Mouse (Mus musculus) CH12.LX (cell line): ENCODE data around the gene Sgf29. TPM values are rescaled to one million over a fixed set of nuclear protein-coding genes. Genes with fewer than 3 reads are reported as not detected.

ENCODE experiments used
- DNase-seq: peaks from one replicate; pipeline ENCODE4 v3.0.0-alpha.2; 2013; ENCODE audit errors: extremely low read depth
- H3K27ac ChIP-seq: 2 replicates; pipeline ENCODE4 v1.5.1; 2012; ENCODE audit warnings: low read depth, mild to moderate bottlenecking, control low read depth, moderate library complexity; ENCODE audit not compliant: insufficient read depth
- H3K27me3 ChIP-seq: replicated peaks from 2 replicates; pipeline ENCODE3; 2012; ENCODE audit warnings: inconsistent platforms
- H3K36me3 ChIP-seq, 2 experiments: replicated peaks in 1 of 2; 2 replicates each; pipeline versions ENCODE3 to v1.6.1; 2012; ENCODE audit warnings: inconsistent platforms in 1 of 2, low read length in 1 of 2, mild to moderate bottlenecking in 1 of 2, mixed read lengths in 1 of 2, moderate library complexity in 1 of 2; ENCODE audit not compliant: control insufficient read depth in 1 of 2, insufficient read depth in 1 of 2
- H3K4me1 ChIP-seq, 2 experiments: 2 replicates each; pipeline ENCODE4 v1.6.1; 2012; ENCODE audit warnings: inconsistent platforms in 1 of 2, moderate library complexity in 1 of 2; ENCODE audit not compliant: insufficient read depth in 2 of 2, control insufficient read depth in 1 of 2
- H3K4me2 ChIP-seq: 2 replicates; pipeline ENCODE4 v1.6.1; 2012; ENCODE audit warnings: low read depth, mild to moderate bottlenecking, control low read depth; ENCODE audit not compliant: poor library complexity, insufficient read depth, severe bottlenecking
- H3K4me3 ChIP-seq, 3 experiments: fragments of 150-350 bp in 1 of 3; sonication (generic) in 1 of 3; replicated peaks in 1 of 3; 2 replicates each; pipeline versions ENCODE3 to v1.5.1; 2011 to 2012; ENCODE audit warnings: low read depth in 2 of 3, low read length in 2 of 3, mild to moderate bottlenecking in 2 of 3, moderate library complexity in 2 of 3, control low read depth in 1 of 3, improper control_type of control experiment in 1 of 3, inconsistent platforms in 1 of 3, mixed read lengths in 1 of 3; ENCODE audit not compliant: poor library complexity in 1 of 3
- H3K79me2 ChIP-seq: replicated peaks from 2 replicates; pipeline ENCODE4 v1.6.1; 2012; ENCODE audit warnings: mild to moderate bottlenecking, moderate library complexity; ENCODE audit not compliant: control insufficient read depth, poor library complexity, insufficient read depth, severe bottlenecking; ENCODE audit errors: extremely low read depth
- H3K9ac ChIP-seq: 2 replicates; pipeline ENCODE4 v1.6.1; 2012; ENCODE audit warnings: low read depth, mild to moderate bottlenecking, control low read depth, moderate library complexity; ENCODE audit not compliant: insufficient read depth
- H3K9me3 ChIP-seq: replicated peaks from 2 replicates; pipeline ENCODE3; 2012; ENCODE audit warnings: low read length, inconsistent platforms, mixed read lengths
- BHLHE40 ChIP-seq: IDR thresholded peaks from 2 replicates; pipeline ENCODE4 v1.6.1; 2011; ENCODE audit warnings: mild to moderate bottlenecking, low read depth, low read length, improper control_type of control experiment
- CHD1 ChIP-seq: IDR thresholded peaks from 2 replicates; pipeline ENCODE4 v1.6.1; 2012; ENCODE audit warnings: low read depth, low read length, improper control_type of control experiment, inconsistent platforms
- CHD2 ChIP-seq: IDR thresholded peaks from 2 replicates; pipeline ENCODE4 v1.6.1; 2011; ENCODE audit warnings: low read length, improper control_type of control experiment
- E2F4 ChIP-seq: IDR thresholded peaks from 2 replicates; pipeline ENCODE4 v1.6.1; 2011; ENCODE audit warnings: low read depth, low read length, improper control_type of control experiment; ENCODE audit not compliant: insufficient replicate concordance
- ELF1 ChIP-seq: IDR thresholded peaks from 2 replicates; pipeline ENCODE4 v1.6.1; 2014; ENCODE audit warnings: low read depth, mild to moderate bottlenecking, inconsistent platforms, low read length, improper control_type of control experiment
- ETS1 ChIP-seq: conservative IDR thresholded peaks from 2 replicates; pipeline ENCODE4 v1.6.1; 2012; ENCODE audit warnings: low read depth, mild to moderate bottlenecking, inconsistent platforms, low read length, improper control_type of control experiment, moderate library complexity
- GABPA ChIP-seq: IDR thresholded peaks from 2 replicates; pipeline ENCODE4 v1.6.1; 2012; ENCODE audit warnings: low read depth, low read length, improper control_type of control experiment, inconsistent platforms; ENCODE audit not compliant: insufficient replicate concordance
- HCFC1 ChIP-seq: IDR thresholded peaks from 2 replicates; pipeline ENCODE4 v1.6.1; 2012; ENCODE audit warnings: low read depth, mild to moderate bottlenecking, inconsistent platforms, low read length, improper control_type of control experiment
- IRF4 ChIP-seq: IDR thresholded peaks from 2 replicates; pipeline ENCODE4 v1.6.1; 2014; ENCODE audit warnings: low read depth, mild to moderate bottlenecking, inconsistent platforms, low read length, improper control_type of control experiment
- JUN ChIP-seq: IDR thresholded peaks from 2 replicates; pipeline ENCODE4 v1.6.1; 2011; ENCODE audit warnings: low read depth, mild to moderate bottlenecking, low read length, improper control_type of control experiment, moderate library complexity; ENCODE audit not compliant: insufficient read depth
- JUND ChIP-seq: conservative IDR thresholded peaks from 2 replicates; pipeline ENCODE4 v1.6.1; 2011; ENCODE audit warnings: low read depth, low read length, improper control_type of control experiment
- KAT2A ChIP-seq: IDR thresholded peaks from 2 replicates; pipeline ENCODE4 v1.6.1; 2012; ENCODE audit warnings: low read length, improper control_type of control experiment, inconsistent platforms; ENCODE audit not compliant: insufficient replicate concordance
- MAX ChIP-seq: IDR thresholded peaks from 2 replicates; pipeline ENCODE4 v1.6.1; 2011; ENCODE audit warnings: low read length, improper control_type of control experiment
- MAZ ChIP-seq: IDR thresholded peaks from 2 replicates; pipeline ENCODE4 v1.6.1; 2012; ENCODE audit warnings: low read depth, mild to moderate bottlenecking, inconsistent platforms, low read length, improper control_type of control experiment, moderate library complexity
- MEF2A ChIP-seq: IDR thresholded peaks from 2 replicates; pipeline ENCODE4 v1.6.1; 2014; ENCODE audit warnings: low read depth, mild to moderate bottlenecking, inconsistent platforms, low read length, improper control_type of control experiment, borderline replicate concordance
- MXI1 ChIP-seq: IDR thresholded peaks from 2 replicates; pipeline ENCODE4 v1.6.1; 2011; ENCODE audit warnings: mild to moderate bottlenecking, low read depth, low read length, improper control_type of control experiment
- MYC ChIP-seq: IDR thresholded peaks from 2 replicates; pipeline ENCODE4 v1.6.1; 2011; ENCODE audit warnings: low read depth, mild to moderate bottlenecking, improper control_type of control experiment, low read length
- NELFE ChIP-seq: IDR thresholded peaks from 2 replicates; pipeline ENCODE4 v1.6.1; 2011; ENCODE audit warnings: low read depth, low read length, improper control_type of control experiment
- NRF1 ChIP-seq: IDR thresholded peaks from 2 replicates; pipeline ENCODE4 v1.6.1; 2014; ENCODE audit warnings: low read depth, mild to moderate bottlenecking, inconsistent platforms, low read length, improper control_type of control experiment, moderate library complexity
- PAX5 ChIP-seq: IDR thresholded peaks from 2 replicates; pipeline ENCODE4 v1.6.1; 2012; ENCODE audit warnings: low read length, inconsistent platforms, mixed read lengths
- POLR2A ChIP-seq: IDR thresholded peaks from 2 replicates; pipeline ENCODE4 v1.6.1; 2011; ENCODE audit warnings: low read depth, mild to moderate bottlenecking, improper control_type of control experiment, low read length
- POLR2AphosphoS2 ChIP-seq: IDR thresholded peaks from 2 replicates; pipeline ENCODE4 v1.6.1; 2011; ENCODE audit warnings: low read depth, low read length, improper control_type of control experiment
- RAD21 ChIP-seq: IDR thresholded peaks from 2 replicates; pipeline ENCODE4 v1.6.1; 2011; ENCODE audit warnings: low read depth, mild to moderate bottlenecking, low read length, improper control_type of control experiment, moderate library complexity
- RCOR1 ChIP-seq: conservative IDR thresholded peaks from 2 replicates; pipeline ENCODE4 v1.6.1; 2012; ENCODE audit warnings: low read depth, mild to moderate bottlenecking, inconsistent platforms, low read length, improper control_type of control experiment
- SIN3A ChIP-seq: IDR thresholded peaks from 2 replicates; pipeline ENCODE4 v1.6.1; 2012; ENCODE audit warnings: low read length, improper control_type of control experiment, inconsistent platforms
- SMC3 ChIP-seq: IDR thresholded peaks from 2 replicates; pipeline ENCODE4 v1.6.1; 2011; ENCODE audit warnings: low read depth, low read length, improper control_type of control experiment
- TBP ChIP-seq: conservative IDR thresholded peaks from 2 replicates; pipeline ENCODE4 v1.6.1; 2011; ENCODE audit warnings: low read depth, low read length, improper control_type of control experiment
- TCF12 ChIP-seq: IDR thresholded peaks from 2 replicates; pipeline ENCODE4 v1.6.1; 2014; ENCODE audit warnings: low read depth, mild to moderate bottlenecking, inconsistent platforms, low read length, improper control_type of control experiment
- UBTF ChIP-seq: IDR thresholded peaks from 2 replicates; pipeline ENCODE4 v1.6.1; 2012; ENCODE audit warnings: low read depth, mild to moderate bottlenecking, inconsistent platforms, low read length, improper control_type of control experiment, moderate library complexity
- USF1 ChIP-seq: IDR thresholded peaks from 2 replicates; pipeline ENCODE4 v1.6.1; 2014; ENCODE audit warnings: low read depth, mild to moderate bottlenecking, inconsistent platforms, low read length, improper control_type of control experiment
- USF2 ChIP-seq: conservative IDR thresholded peaks from 2 replicates; pipeline ENCODE4 v1.6.1; 2011; ENCODE audit warnings: low read depth, low read length, improper control_type of control experiment
- ZC3H11A ChIP-seq: IDR thresholded peaks from 2 replicates; pipeline ENCODE4 v1.6.1; 2012; ENCODE audit warnings: low read depth, mild to moderate bottlenecking, inconsistent platforms, low read length, improper control_type of control experiment
- ZMIZ1 ChIP-seq: IDR thresholded peaks from 2 replicates; pipeline ENCODE4 v1.6.1; 2012; ENCODE audit warnings: low read depth, mild to moderate bottlenecking, inconsistent platforms, low read length, improper control_type of control experiment
- ZNF384 ChIP-seq: IDR thresholded peaks from 2 replicates; pipeline ENCODE4 v1.6.1; 2012; ENCODE audit warnings: low read depth, low read length, improper control_type of control experiment, inconsistent platforms
- dilution Hi-C: fragments of 300-500 bp; cut with MboI; formaldehyde crosslinking; loops from 2 replicates; pipeline ENCODE4 v1.14.3; 2020; ENCODE audit warnings: low sequenced_read_pairs; ENCODE audit not compliant: extremely low pct_unique_long_range_greater_than_20kb, extremely low pct_ligation_motif_present
- in situ Hi-C: fragments of 300-500 bp; cut with MboI; formaldehyde crosslinking; loops from 3 replicates; pipeline ENCODE4 v1.14.3; 2019; ENCODE audit warnings: low sequenced_read_pairs, low pct_ligation_motif_present, low pct_unique_long_range_greater_than_20kb, mixed read lengths
- polyA plus RNA-seq: library from polyadenylated mRNA; unstranded; fragments of >175 nt; gene quantifications from 2 replicates; pipeline ENCODE4 v1.2.1, GENCODE M21; 2012; ENCODE audit warnings: low read depth; ENCODE audit not compliant: insufficient read length
- total RNA-seq, 2 experiments: library from RNA; depleted of rRNA; stranded (reverse); fragments of 300-350 nt in 1 of 2; fragments of >200 nt in 1 of 2; gene quantifications; 2 replicates each; pipeline ENCODE4 v1.2.3; 2012 to 2014

Sgf29 gene
- 45.9 and 55.6 TPM in 2 replicates for total RNA-seq (2012; rRNA removed)
- 20.5 and 31.7 TPM in 2 replicates for total RNA-seq (2014; rRNA removed)
- polyA plus RNA-seq, result 70.0 and 71.7 TPM in 2 replicates

DNA sequence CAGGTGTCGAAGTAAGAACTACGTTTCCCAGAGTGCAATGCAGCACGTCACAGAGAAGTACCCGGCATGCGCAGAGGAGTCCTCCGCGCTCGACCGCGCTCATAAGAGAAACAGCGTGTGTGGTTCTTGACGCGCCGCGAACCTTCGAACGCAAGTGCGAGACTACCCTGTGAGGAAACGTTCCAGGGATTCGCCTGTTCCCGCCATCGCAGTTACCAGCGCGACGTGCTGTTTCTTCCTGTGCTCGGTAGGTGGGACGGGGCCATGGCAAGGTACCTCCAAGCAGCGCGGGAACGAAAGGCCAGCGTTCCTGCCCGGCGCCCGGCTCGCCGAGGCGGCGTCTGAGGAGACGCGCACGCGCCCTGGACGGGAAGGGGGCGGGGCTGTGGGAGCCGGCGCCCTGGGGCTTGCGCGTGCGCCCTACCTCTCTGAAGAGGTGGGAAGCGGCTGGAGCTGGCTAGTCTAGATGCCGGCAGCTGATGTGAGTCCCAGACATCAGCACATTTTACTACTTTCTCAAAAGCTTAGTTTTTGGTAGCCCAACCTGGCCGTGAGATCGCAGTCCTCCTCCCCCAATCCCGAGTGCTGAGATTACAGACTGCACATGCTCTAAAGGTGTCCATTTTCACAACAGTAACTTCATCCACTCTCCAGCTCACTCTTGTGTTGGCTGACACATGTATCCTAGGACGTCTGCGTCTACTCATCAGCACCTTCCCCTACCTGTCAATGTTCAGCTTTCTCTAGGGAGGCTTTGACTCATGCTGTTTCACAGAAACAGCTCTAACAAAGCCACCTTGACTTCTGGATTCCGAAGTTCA lies at the start of gene Sgf29:
Sgf29 (plus strand) TSS at position 79 of the 821 bp plus-strand sequence.
- Histone ChIP-seq H3K27ac (peak within 1 kb of the TSS; percentile 83), H3K9ac (peak within 1 kb of the TSS; percentile 61), H3K36me3 (peaks cover 0 to 15% of the 10 kb centered on the region in 2 experiments), H3K4me2 (peak within 1 kb of the TSS; percentile 95), H3K27me3 (no peaks in the 10 kb centered on the region), H3K9me3 (no peaks in the 10 kb centered on the region), H3K79me2 (peaks cover 5% of the 10 kb centered on the region), H3K4me1 (peaks cover 9 to 66% of the 10 kb centered on the region in 2 experiments), H3K4me3 (peak within 1 kb of the TSS; percentile 65 to 70 (median 66))
- in situ Hi-C loops (loop anchor here (10.0 kb wide), 1 partner anchor 465 kb away; no protein-coding TSS in a partner anchor), dilution Hi-C loops (no loop called here)
- peak; percentile 91 for DNase-seq
- TF ChIP-seq ELF1 (peak; percentile 63; the same call in 1 of the 2 replicates), NELFE (peak; percentile 98), CHD1 (0 out of 2 replicates have a peak, but pooled peaks have one; percentile 46), POLR2AphosphoS2 (peak; percentile 98), JUND (no peak), MXI1 (peak; percentile 94), USF1 (no peak), ZC3H11A (no peak), MEF2A (peak; percentile 58; the same call in 1 of the 2 replicates), RCOR1 (peak; percentile 82), BHLHE40 (peak; percentile 45; the same call in 1 of the 2 replicates), TCF12 (peak; percentile 88), USF2 (no peak), SIN3A (peak; percentile 96), JUN (peak; percentile 10; the same call in 1 of the 2 replicates), UBTF (no peak), MYC (peak; percentile 91), RAD21 (no peak), NRF1 (peak; percentile 86), TBP (peak; percentile 68; the same call in 1 of the 2 replicates), IRF4 (peak; percentile 58), MAZ (0 out of 2 replicates have a peak, but pooled peaks have one; percentile 40), GABPA (peak; percentile 64; the same call in 1 of the 2 replicates), CHD2 (peak; percentile 72; the same call in 1 of the 2 replicates), PAX5 (no peak), MAX (peak; percentile 96), E2F4 (peak; percentile 87; the same call in 1 of the 2 replicates), HCFC1 (peak; percentile 99), POLR2A (peak; percentile 99), KAT2A (peak; percentile 95), ETS1 (peak; percentile 44; the same call in 1 of the 2 replicates), SMC3 (no peak), ZMIZ1 (peak; percentile 94), ZNF384 (no peak)
